Mouse (Mus musculus): ENCODE measurements around the gene Stard10.
A peak's percentile ranks its signal among the peaks of the same experiment; 100 is the strongest.

The Stard10 gene

GRCm38 (mm10) chr7:101317014-101317413 is at the start of gene Stard10:
Gene Stard10, plus strand, starts transcription at chr7:101317086.
- no peak for DNase-seq (ENCODE audit: low read depth, low spot score)

DNA sequence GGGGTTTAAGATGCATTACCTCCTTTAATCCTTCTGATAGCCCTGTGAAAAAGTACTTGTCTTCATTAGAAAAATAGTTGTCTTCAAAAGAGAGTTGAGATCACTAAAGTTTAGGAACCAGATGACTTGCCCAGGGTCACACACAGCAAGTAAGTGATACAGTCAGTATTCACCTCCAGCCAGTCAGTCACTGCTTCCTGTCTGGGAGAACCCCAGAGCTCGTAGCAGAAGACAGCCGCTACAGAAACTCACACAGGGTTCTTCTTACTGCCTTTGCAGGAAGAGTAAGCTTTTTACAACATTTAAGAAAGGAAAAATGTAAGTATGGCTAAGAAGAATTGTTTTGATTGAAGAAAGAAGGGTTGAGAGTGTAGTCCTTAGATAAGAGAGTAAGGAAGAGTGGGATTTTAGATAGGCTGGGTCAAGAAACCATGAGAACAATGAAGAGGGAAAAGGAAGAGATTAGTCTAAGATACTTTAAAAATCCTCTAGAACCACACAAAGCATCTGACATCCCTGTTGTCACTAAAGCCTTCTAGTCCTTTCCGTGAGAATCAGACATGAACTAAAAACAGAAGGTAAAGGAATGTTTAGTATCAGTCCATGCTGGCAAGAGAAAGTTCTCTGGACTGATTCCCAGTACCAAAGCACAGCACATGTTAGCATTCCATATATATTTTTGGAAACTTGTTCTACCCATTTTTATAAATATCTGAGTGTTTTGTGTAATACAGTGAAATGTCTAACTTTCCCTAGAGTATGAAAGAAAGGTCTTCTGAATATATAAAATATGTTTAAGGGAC is 49.2 kb upstream of the Stard10 start:
- no peak for DNase-seq (ENCODE audit: low read depth, low spot score)

- no peak for DNase-seq (ENCODE audit: low read depth, low spot score)
These were observed 45.3 kb upstream of the Stard10 start for GRCm38 (mm10) chr7:101271602-101272001.

DNA sequence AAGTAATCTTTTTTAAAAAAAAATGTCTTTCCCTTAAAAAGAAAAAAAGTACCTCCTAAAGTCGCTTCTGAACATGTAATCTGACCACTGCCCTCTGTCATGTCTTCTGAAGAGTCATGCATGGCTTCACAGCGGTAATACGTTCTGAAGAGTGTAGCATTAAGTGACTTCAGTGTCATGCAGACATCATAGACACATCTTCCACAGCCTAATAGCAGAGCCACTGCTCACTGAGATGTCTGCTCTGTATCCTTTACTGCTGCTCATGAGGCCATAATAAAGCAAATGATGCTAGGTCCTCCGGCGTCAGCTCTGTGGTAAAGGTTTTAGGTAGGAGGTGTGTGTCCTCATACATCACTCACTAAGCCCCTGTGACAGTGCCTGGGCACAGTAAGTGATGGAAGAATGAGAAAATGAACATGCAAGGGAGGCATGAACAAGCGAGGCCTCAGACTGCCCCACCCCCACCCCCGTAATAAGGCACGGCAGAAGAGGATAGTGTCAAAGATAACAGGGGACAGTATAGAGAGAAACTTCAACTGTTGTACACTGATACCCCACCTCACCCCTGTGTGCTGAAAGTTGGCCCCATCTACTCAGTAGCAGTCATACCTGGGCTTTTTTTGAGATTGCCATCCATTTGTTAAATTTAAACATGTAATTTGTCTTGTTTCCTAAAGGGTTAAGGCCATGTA is 44.3 kb upstream of the Stard10 start:
- no peak for DNase-seq (ENCODE audit: low read depth, low spot score)

GRCm38 (mm10) chr7:101282721-101283120 is 34.2 kb upstream of the Stard10 start:
- DNase-seq (ENCODE audit: low read depth, low spot score): peak; percentile 32

DNA sequence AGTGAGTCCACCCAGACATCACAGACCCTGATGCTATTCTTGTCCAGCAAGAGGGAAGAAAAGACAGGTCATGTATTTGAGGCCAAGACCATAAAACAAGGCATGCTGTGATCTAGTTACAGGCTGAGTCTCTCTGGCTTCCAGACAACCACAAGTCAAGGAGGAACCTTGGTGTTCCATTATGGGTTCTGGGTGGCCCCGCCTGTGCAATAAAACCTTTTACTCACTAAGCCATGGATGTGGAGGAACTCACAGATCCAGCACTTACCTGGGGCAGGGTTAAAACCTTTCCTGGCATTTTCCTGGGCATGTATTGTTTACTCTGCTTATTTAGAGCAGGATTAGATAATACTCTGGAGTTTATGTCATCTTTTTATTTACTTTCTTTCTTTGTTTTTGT is 32.4 kb upstream of the Stard10 start:
- DNase-seq (ENCODE audit: low read depth, low spot score): no peak

DNA sequence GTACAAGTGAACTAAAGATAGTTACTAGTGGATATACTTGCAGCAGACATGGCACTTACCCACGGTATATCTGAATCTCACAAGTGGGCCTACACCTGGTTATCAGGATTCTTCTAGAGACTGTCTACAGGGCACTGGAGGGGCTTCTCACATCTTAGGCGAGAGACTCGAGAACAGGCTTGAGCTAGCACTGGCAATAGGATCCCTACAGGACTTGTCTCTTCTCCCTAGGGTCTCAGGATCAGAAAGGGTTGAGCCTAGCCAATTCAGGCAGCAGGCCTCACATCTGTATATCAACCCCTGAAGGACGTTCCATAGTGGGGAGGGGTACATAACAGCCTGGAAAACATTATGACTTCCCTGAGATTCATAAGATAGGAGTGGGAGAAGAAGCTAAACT is 30.0 kb upstream of the Stard10 start:
- no peak for DNase-seq (ENCODE audit: low read depth, low spot score)

DNA sequence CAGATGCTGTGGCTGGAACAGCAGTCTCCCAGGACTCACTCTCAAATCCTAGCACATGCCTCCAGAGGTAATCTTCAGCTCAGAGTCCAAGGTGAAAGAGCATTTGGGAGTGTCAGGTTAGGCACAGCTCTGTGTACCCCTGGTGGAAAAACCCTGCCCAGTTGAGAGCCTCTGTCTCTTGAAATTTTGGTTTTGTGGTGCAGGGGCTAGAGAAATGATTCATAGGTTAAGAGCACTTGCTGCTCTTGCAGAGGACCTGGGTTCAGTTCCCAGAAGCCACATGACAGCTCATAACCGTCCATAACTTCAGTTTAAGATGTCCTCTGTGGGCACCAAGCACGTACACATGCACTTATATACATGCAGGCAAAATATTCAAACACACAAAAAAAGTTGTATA is 29.1 kb upstream of the Stard10 start:
- DNase-seq (ENCODE audit: low read depth, low spot score): no peak

DNA sequence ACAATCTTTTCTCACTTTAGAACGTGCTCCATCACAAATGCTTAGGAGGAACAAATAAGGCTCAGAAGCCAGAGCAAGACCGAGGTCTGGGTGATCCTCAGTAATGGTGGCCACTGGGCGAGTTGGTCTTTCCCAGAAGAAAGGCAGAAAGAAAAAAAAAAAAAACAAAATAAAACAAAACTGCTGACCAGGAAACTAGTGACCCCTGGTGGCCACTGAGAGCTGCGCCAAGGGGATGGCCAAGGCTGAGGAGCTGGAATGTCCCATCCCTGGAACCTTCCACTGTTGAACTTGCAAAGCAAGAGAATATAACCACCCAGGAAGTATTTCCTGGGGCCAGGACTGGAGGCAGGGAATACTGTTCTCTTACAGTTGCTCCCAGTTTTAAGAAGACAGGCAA is 28.4 kb upstream of the Stard10 start:
- DNase-seq (ENCODE audit: low read depth, low spot score): peak; percentile 52

DNA sequence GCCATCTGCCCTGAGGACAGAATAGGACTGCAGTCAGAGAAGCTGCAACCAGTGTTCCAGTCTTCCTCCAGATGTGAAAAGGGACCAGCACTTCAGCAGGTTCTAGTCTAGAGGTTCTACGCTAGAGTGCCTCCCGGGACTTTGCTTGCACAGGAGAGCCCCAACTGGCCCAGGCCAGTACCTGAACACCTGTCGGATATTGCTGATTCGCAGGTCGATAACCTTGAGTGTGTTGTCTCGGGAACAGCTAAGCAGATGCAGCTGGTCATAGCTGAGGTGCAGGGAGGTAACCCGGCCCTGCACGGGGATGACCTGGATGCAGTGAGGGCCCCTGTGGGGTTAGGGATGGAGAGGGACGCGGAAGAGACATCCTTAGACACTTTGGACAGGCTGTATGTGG is 26.5 kb upstream of the Stard10 start:
- no peak for DNase-seq (ENCODE audit: low read depth, low spot score)

DNA sequence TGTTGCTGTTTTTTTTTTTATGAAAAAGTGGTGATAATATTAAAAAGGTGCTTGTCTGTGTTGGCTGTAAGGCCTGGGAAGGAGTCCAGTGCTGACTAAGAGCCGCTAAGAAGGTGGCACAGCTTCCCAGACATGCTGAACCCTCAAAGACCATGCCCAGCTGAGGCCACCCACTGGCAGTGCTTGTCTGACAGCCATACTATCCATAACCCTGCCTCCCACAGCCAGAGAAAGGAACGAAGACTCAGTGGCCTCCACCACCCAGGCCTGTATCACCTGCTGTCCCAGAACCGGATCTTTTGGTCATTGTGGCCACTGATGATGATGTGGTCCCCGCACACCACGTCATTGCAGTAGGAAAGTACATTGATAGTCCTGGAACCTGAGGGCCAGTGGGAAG is 25.7 kb upstream of the Stard10 start:
- no peak for DNase-seq (ENCODE audit: low read depth, low spot score)

- no peak for DNase-seq (ENCODE audit: low read depth, low spot score)
These were observed 25.2 kb upstream of the Stard10 start for GRCm38 (mm10) chr7:101291641-101292040.

GRCm38 (mm10) chr7:101292086-101292485 is 24.8 kb upstream of the Stard10 start:
- no peak for DNase-seq (ENCODE audit: low read depth, low spot score)

DNA sequence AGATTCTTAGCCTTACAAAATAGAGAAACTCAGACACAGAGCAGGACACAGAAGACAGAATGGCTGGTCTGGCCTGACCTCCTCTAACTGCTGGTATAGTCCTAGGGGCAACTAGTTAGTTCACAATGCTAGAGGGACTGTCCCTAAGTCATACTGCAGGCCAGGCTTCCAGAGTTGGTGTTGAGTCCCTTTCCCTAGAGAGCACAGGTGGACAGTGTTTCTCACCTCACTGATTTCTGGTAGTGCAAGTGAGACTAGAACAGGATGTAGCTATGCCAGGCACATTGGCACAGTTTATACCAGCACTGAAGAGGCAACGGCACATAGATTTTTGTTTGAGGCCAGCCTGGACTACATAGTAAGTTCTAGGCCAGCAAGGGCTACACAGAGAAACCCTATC is 24.2 kb upstream of the Stard10 start:
- no peak for DNase-seq (ENCODE audit: low read depth, low spot score)

- no peak for DNase-seq (ENCODE audit: low read depth, low spot score)
These were observed 23.7 kb upstream of the Stard10 start for GRCm38 (mm10) chr7:101293138-101293537.

GRCm38 (mm10) chr7:101293611-101294010 is 23.3 kb upstream of the Stard10 start:
- no peak for DNase-seq (ENCODE audit: low read depth, low spot score)

GRCm38 (mm10) chr7:101295438-101295837 is 21.4 kb upstream of the Stard10 start:
- peak; percentile 83 for DNase-seq (ENCODE audit: low read depth, low spot score)

DNA sequence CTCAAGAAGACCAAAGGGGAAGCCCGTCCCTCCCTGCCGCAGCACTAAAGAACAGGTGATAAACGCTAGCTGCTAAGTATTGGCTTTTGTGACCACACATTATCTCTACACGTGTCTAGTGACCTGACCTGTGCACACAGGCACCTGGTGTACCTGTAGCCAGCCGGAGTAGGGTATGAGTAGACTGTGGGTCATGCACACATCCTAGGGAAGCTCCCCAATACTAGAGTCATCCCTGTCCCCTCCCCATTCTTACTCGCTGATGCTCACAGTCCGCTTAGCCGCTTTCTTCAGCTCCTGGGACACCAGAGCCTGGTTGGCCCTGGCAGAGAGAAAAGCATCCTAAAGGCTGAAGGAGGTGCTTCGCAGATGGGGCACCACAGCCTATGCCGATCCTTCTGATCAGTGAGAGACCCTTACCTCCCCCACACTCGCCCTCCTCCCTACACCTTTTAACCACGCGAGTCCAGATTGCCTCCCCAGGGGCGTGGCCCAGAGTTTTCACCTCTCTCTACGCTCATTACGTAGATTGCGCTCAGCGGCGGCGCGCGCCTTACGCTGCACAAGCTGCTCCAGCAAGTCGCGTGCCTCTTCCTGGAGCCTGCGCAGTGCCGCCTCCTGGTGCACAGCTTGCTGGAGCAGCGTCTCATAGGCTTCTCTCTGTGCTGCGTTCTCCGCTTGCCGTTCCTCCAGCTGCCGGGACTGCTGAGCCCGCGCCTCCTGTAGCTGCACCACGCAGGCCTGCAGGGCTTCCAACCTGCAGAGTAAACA is 20.4 kb upstream of the Stard10 start:
- DNase-seq (ENCODE audit: low read depth, low spot score): peak; percentile 90

GRCm38 (mm10) chr7:101297023-101297405 is 19.9 kb upstream of the Stard10 start:
- DNase-seq (ENCODE audit: low read depth, low spot score): no peak

DNA sequence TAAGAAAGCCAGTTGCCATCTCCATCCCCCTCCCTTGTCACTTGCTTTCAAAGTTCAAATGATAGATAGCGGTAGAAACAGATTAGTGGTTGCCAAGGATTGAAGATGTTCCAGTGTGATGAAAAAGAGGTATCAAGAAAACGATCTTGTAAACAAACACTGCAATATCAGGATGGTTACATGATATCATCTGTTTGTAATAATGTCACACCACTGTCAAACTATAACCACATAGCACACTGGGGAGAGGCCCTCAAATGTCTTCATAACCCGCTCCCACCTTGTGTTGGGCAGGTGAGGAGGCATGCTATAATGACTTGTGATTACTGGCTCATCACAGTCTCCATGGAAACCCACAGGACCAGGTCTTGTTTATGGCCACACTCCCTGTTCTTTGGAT is 18.5 kb upstream of the Stard10 start:
- no peak for DNase-seq (ENCODE audit: low read depth, low spot score)

- DNase-seq (ENCODE audit: low read depth, low spot score): no peak
These were observed 15.5 kb upstream of the Stard10 start for GRCm38 (mm10) chr7:101301361-101301880.

GRCm38 (mm10) chr7:101301881-101302456 is 14.9 kb upstream of the Stard10 start, which contains the start of gene Atg16l2:
Gene Atg16l2, minus strand, starts transcription at chr7:101302251.
- peak; percentile 96 for DNase-seq (ENCODE audit: low read depth, low spot score)

All from ZHBTc4 (cell line).